Mouse (Mus musculus): ENCODE measurements at regions not wholly inside any gene's neighbourhood (a gene's known extent, or its start where the extent isn't known, plus 50 kb on each side); places are given as distances from the start of the nearest gene placed in this dataset.
A peak's percentile ranks its signal among the peaks of the same experiment; 100 is the strongest.
"Not testable (repeated sequence)": the region's sequence is repeated elsewhere in the genome, so short reads cannot be mapped to it uniquely, and the experiment has no call there.

GRCm38 (mm10) chr14:52989940-52990339 lies 494.4 kb upstream of the Olfr1507 start:
- DNase-seq, result not testable (repeated sequence)

- not testable (repeated sequence) for DNase-seq
Observed at GRCm38 (mm10) chr14:52988563-52988962, 493.0 kb upstream of the Olfr1507 start.

GRCm38 (mm10) chr14:52972207-52973003 lies 476.9 kb upstream of the Olfr1507 start:
- not testable (repeated sequence) for DNase-seq

- DNase-seq, result not testable (repeated sequence)
Observed at GRCm38 (mm10) chr14:52962110-52962509, 466.6 kb upstream of the Olfr1507 start.

GRCm38 (mm10) chr14:52956515-52956914 lies 461.0 kb upstream of the Olfr1507 start:
- not testable (repeated sequence) for DNase-seq

- not testable (repeated sequence) for DNase-seq
Observed at GRCm38 (mm10) chr14:52944925-52945324, 449.4 kb upstream of the Olfr1507 start.

GRCm38 (mm10) chr14:52942438-52942837 lies 446.9 kb upstream of the Olfr1507 start:
- not testable (repeated sequence) for DNase-seq

GRCm38 (mm10) chr14:52941747-52942146 lies 446.2 kb upstream of the Olfr1507 start:
- DNase-seq, result not testable (repeated sequence)

GRCm38 (mm10) chr14:52920138-52920537 lies 424.6 kb upstream of the Olfr1507 start:
- DNase-seq, result not testable (repeated sequence)

- DNase-seq, result not testable (repeated sequence)
Observed at GRCm38 (mm10) chr14:52913814-52914213, 418.3 kb upstream of the Olfr1507 start.

GRCm38 (mm10) chr14:52899629-52900028 lies 404.1 kb upstream of the Olfr1507 start:
- DNase-seq, result not testable (repeated sequence)

GRCm38 (mm10) chr14:52898310-52898709 lies 402.8 kb upstream of the Olfr1507 start:
- DNase-seq, result not testable (repeated sequence)

GRCm38 (mm10) chr14:52879978-52880377 lies 384.4 kb upstream of the Olfr1507 start:
- not testable (repeated sequence) for DNase-seq

- not testable (repeated sequence) for DNase-seq
Observed at GRCm38 (mm10) chr14:52863841-52864240, 368.3 kb upstream of the Olfr1507 start.

- not testable (repeated sequence) for DNase-seq
Observed at GRCm38 (mm10) chr14:52863107-52863506, 367.6 kb upstream of the Olfr1507 start.

GRCm38 (mm10) chr14:52862491-52862890 lies 366.9 kb upstream of the Olfr1507 start:
- DNase-seq, result not testable (repeated sequence)

GRCm38 (mm10) chr14:52855339-52855738 lies 359.8 kb upstream of the Olfr1507 start:
- DNase-seq, result not testable (repeated sequence)

GRCm38 (mm10) chr14:52853598-52853997 lies 358.0 kb upstream of the Olfr1507 start:
- not testable (repeated sequence) for DNase-seq

GRCm38 (mm10) chr14:52847970-52848369 lies 352.4 kb upstream of the Olfr1507 start:
- not testable (repeated sequence) for DNase-seq

- not testable (repeated sequence) for DNase-seq
Observed at GRCm38 (mm10) chr14:52824005-52824404, 328.5 kb upstream of the Olfr1507 start.

GRCm38 (mm10) chr14:52821617-52822016 lies 326.1 kb upstream of the Olfr1507 start:
- not testable (repeated sequence) for DNase-seq

- DNase-seq, result not testable (repeated sequence)
Observed at GRCm38 (mm10) chr14:52811128-52811415, 315.5 kb upstream of the Olfr1507 start.

- peak; percentile 69 for DNase-seq
Observed at GRCm38 (mm10) chr14:52810275-52811127, 315.0 kb upstream of the Olfr1507 start.

GRCm38 (mm10) chr14:52801705-52802104 lies 306.2 kb upstream of the Olfr1507 start:
- DNase-seq, result not testable (repeated sequence)

Data from right cerebral cortex, postnatal 14 days (tissue).